Mouse (Mus musculus) retina, adult 2 months (tissue): Measurements from ENCODE around the gene Poldip2.
A peak's percentile ranks its signal among the peaks of the same experiment; 100 is the strongest.

Experiments
- DNase-seq: peaks from one replicate; pipeline ENCODE4 v3.0.0-alpha.2; 2012; ENCODE audit warnings: low read depth, low spot score

Poldip2 gene

DNA sequence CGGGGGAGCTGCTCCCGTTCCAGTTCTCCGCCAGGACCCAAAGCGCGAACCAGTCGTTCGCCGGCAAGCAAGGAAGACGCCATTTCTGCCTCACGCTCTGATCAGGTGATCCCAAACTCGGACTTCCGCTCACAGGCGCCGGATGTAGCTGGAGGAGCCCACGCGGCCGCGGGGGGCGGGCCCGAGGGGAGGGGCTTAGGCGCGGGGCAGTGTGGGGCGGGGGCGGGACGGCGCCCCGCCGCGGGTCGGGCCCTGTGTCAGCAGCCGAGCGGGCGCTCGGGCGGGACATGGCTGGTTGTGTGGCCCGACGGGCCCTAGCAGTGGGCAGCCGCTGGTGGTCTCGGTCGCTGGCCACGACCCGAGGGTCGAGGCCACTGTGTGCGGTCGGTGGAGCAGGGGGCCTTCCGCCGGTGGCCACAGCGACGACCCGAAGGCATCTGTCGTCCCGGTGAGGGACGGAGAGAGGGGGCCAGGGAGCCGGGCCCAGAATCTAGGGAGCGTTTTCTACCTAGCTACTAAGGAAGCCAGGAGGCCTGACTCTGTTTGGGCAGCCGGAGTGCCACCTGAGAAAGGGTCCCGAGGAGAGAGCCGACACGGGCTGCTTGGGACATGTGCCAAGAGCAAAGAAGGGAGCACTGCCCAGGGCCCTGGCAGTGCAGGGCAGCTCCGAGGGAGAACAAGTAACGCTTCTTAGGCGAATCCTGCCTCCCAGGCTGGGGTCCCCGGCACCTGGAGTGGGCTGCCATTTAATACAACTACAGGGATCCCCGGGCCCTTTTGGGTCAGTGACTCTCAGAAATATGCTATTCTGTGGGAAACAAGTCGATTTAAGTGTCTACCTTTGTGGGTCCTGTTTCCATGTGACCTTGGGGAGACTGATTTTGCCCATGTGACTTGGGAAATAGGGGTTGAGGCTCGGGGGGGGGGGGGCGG, at the start of gene Poldip2, which contains the start of gene Tmem199:
Gene Poldip2, plus strand, starts transcription at position 169 of the 933 bp plus-strand sequence.
Gene Tmem199, minus strand, starts transcription at position 148 of the 933 bp plus-strand sequence.
- peak; percentile 88 for DNase-seq

DNA sequence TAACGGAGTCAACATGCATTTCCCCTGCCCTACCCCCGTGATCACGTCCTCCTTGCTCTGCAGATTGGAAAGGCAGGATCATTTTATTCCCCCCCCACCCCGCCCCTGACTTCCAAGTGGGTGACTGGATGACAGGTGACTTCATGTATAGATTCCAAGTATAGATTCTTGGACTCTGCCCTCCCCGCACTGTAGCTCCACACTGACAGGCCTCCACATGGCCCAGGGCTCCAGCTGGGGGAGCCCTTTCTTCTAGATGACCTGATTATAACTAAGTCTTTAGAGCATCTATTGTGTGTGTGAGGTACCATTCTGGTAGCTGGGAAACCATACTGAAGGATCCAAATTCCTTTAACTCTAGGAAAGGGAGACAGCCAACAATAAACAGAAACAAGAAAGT, 49.3 kb upstream of the Poldip2 start:
- DNase-seq, result no peak

DNA sequence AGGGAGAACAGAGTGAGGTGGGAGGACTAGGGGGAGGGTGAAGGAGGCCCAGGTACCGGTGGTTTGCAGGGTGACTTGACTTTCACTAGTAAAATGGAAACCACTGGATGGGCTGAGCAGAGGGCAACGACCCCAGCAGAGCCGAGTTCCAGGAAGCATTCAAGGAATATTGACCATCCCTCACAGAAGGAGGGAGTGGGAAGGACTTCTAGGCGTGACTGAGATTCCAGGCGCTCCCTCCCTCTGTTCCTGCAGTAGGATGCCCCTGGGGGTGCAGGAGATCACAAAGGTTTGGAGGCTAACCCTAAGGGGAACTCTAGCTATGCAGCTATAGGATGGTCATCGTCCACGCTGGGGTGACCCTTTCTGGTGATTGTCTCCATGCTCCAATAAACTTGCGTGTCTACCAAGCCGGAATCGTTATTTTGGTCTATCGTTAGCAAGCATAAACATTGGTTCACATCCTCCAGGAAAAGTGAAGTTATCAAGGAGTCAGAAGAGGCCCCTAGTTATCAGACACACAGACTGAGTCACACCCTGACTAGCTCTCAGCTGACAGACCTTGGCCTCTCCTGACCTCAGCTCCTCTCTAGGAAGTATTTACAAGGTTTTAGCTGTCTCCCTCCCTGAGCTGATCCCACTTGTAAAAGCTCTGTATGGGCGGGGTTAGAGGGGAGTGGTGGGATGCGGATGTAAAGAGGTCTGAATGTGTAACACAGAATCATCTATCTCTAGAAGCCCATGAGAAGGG, 48.5 kb upstream of the Poldip2 start:
- DNase-seq, result no peak

DNA sequence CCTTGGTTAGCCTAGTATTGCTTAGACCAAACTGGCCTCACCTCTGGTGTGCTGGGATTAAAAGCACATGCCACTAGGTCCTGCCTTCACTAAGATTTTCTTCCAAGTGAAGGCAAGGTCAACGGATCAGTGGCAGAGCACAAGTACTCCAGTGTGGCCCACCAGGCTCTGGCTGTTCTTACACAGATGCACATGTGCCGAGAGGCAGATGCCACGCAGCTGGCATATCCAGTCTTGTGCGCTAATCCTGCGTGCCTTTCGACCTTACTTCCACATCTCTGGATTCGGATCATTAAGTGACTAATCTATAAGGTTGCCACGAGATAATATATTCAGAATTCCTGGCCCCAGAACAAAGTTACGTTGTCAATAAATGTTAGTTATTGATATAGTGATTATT, 46.9 kb upstream of the Poldip2 start:
- no peak for DNase-seq

DNA sequence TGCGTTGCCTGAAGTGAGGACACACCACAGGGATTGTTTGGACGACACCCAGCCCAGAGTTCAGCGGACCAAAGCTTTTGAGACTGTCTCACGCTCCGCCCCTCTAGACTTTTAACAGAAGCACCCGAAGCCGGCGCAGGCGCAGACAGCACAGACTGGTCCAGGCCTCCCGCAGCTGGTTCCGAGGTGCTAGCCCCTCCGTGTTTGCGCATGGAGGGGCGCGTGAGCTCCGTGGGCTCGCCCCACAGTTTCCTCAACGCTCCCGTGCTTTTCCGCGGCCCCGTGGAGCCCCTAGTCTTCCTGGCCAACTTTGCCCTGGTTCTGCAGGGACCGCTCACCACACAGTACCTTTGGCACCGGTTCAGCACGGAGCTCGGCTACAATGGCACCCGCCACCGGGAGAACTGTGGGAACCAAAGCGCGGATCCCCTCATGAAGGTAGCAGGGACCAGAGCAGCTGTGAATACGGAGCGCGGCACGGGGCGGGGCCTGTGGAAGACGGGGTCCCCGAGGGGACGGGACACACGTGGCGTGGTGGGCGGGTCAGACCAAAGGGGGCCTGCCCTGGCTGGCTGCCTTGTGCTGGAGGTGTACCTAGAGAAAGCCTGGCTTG, 46.3 kb upstream of the Poldip2 start, which contains the start of gene Slc46a1:
Gene Slc46a1, plus strand, starts transcription at position 130 of the 613 bp plus-strand sequence.
- DNase-seq, result no peak

DNA sequence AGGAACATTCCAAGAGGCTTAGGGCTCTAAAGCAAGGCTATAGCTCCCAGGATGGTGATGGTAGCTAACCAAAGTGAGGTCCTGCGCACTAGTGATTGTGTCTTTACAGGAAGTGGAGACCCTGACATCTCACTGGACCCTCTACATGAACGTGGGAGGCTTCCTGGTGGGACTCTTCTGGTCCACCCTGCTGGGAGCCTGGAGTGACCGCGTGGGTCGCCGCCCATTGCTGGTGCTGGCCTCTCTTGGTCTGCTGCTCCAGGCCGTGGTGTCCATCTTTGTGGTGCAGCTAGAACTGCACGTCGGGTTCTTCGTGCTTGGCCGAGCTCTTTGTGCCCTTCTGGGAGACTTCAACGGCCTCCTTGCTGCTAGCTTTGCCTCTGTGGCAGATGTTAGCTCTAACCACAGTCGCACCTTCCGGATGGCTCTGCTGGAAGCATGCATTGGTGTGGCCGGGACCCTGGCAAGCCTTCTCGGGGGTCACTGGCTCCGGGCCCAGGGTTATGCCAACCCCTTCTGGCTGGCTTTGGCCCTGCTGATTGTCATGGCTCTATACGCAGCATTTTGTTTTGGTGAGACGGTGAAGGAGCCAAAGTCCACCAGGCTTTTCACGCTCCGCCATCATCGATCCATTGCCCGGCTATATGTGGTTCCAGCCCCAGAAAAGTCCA, 45.6 kb upstream of the Poldip2 start:
- DNase-seq, result no peak

DNA sequence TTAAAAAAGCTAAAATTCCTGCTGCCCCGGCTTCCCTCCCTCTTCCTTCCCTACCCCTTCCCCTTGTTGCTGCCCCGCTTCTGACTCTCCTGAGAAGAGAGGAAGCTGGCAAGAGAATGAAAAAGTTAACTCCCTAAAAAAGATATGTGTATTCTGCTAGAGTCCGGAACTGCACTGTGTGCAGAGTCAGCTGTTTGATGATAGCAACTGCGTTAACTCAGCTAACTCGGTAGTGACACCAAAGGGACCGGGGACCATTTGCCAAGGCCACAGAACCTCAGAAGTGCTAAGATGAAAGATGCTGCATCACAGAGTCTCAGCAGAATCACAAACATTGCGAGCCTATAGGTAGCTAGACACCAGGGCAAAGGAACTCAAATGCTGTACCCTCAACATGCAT, 44.5 kb upstream of the Poldip2 start:
- no peak for DNase-seq

DNA sequence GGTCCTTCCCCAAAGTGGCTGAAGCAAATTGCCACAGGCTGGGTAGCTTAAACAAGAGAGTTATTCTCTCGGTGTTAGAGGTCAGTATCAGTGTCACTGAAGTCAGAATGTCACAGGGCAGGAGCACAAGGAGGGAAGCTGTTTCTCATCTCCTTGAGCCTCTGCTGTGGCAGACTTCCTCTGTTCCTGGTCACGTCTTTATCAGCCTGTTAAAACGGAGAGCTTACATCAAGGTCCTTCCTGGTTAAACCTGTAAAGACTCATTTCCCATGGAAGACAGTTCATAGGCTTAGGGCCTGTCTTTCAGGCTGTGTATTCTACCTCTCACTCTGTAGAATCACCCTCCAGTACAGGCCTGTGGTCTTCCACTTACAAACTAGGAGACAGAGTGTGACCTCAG, 44.1 kb upstream of the Poldip2 start:
- no peak for DNase-seq

DNA sequence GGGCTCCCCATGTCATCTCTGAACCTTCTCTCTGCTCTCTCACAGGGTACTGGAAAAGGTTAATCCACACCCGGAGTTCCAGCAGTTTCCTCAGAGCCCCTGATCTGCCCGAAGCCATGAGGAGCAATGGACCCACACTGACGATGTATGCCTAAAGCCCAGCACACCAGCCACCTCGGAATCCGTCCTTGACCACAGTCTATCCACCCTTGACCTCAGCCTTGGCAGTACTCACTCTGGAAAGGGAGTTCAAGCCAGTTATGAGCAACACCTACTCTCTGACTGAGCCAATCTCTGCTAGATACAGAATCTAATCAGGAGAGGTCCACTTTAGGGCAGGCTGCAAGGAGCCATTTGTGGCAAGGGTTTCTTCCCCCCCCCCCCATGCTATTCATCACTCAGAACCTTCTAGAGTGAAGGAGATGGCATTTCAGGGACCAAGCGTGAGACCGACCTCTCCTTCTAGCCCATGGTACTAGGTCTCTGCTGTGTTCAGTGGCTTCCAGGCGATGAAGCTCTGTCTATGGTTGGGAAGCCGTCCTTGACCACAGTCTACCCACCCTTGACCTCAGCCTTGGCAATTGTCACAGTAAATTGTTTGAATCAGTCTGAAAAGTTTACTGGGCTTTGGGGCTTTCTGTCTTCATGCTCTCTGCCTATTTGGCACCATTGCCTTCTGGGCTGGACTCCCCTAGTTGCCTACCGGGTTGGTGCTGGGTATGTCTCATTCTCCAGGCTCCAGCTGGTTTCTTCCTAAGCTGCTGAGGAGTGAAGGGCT, 40.5 kb upstream of the Poldip2 start:
- no peak for DNase-seq

DNA sequence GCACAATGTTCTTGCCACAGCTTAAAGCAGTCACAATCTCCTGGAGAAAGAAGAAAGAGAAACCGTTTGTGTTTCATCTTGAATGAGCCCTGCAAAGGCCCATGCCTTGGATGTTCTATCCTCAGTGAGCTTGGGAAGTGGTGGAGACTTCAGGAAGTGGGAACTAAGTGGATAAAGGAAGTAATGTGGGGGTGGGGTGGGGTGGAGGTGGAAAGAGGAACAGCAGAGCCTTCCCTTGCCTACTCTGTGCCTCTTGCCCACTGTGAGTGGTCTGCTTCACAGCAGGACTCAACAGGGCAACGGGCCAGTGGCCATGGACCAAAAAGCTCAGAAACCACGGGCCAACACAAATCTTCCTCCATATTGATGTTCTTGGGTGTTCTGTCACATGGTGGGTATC, 36.7 kb upstream of the Poldip2 start:
- DNase-seq, result no peak

DNA sequence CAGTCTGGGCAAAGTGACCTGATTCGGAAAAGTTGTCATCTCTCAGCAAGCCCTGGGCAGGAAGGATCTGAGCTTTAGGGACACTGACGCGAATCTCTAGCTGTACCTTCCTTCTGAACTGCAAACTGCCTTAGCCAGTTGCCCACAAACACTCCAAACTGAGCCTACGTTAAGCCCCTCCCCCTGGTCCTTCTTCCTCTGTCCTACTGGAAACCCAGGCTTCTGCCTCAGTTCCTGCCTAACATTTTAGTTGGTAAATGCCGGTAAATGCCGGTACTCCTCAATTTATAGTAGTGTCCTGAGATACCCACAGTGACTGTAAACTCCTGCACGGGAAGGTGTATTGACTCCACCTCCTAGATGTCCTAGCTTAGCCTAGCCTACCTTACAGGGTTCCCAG, 28.4 kb upstream of the Poldip2 start:
- no peak for DNase-seq

DNA sequence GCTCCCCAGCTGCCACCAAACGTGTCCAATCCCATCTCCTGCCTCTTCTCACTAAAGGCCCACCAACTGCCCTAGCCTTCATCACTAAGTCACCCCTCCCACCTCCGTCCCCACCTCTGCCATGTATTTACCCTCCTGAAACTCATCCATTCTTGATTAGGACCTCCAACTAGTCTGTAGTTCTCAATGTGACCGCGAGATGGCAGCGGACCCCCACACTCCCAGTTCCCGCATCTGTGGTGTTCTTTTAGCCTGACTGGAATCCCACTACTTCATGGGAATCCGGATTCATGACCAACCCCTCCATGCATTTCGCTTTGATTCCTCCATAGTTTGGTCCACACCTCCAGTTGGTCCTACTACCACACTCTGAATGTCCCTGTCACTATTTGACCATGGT, 23.8 kb upstream of the Poldip2 start:
- no peak for DNase-seq

DNA sequence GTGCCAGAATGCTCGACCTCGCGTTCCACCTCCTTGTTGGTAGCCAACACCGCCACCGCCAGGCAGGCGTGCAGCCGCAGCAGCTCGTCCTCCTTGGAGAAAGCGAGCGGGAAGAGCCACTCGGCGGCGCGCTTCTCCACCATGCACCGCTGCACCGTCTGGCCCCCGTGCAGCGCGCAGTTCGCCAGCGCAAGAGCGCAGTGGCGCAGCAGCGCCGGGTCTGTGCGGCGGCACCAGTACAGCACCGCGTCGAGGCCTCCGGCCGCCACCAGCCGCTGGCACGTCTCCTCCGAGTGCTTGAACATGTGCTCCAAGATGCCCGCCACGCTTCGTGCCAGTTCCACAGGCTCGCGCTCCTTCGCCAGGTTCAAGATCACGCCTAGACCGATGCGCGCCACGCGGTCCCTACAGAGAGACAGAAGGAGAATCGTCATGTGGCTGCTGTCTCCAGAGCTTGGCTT, 21.2 kb upstream of the Poldip2 start:
- DNase-seq, result no peak

DNA sequence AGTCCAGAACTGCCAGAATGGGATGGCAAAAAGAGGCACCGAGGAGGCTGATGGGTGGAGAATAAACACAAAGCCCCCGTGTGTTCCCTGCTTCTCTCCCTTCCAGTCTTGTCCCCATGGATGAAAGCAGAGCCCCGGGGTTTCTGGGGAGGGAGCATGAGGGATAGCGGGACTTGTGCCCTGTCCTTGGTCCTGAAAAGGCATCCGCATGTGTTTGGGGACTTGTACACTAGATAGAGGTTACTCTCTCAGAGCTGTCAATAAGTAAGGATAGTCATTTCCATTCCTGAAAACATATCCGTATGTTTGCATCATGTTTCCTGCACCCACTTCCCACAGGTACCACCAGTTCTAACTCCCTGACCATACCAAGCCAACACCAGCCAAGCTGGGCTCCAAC, 16.1 kb upstream of the Poldip2 start:
- no peak for DNase-seq

DNA sequence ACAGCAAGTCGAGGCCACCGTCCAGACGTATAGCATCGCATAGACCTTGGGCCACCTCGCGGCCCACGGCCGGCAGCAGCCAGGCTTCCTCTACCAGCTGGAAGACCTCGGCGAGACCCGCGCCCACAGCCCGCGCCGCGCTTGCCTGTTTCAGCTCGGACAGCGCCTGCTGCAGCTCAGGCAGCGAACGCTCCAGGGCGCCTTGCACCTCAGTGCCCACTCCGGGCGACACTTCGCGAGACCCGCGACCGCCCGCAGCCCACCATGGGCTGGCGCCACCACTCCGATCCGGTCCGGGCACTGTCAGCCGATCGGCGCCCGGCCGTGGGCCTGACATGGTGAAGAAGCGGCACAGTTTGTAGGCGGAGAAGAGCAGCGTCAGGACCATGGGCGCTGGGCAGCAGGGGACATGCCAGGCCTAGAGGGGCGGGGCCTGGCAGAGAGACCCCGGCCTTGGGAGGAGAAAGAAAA, 14.9 kb upstream of the Poldip2 start:
- no peak for DNase-seq

DNA sequence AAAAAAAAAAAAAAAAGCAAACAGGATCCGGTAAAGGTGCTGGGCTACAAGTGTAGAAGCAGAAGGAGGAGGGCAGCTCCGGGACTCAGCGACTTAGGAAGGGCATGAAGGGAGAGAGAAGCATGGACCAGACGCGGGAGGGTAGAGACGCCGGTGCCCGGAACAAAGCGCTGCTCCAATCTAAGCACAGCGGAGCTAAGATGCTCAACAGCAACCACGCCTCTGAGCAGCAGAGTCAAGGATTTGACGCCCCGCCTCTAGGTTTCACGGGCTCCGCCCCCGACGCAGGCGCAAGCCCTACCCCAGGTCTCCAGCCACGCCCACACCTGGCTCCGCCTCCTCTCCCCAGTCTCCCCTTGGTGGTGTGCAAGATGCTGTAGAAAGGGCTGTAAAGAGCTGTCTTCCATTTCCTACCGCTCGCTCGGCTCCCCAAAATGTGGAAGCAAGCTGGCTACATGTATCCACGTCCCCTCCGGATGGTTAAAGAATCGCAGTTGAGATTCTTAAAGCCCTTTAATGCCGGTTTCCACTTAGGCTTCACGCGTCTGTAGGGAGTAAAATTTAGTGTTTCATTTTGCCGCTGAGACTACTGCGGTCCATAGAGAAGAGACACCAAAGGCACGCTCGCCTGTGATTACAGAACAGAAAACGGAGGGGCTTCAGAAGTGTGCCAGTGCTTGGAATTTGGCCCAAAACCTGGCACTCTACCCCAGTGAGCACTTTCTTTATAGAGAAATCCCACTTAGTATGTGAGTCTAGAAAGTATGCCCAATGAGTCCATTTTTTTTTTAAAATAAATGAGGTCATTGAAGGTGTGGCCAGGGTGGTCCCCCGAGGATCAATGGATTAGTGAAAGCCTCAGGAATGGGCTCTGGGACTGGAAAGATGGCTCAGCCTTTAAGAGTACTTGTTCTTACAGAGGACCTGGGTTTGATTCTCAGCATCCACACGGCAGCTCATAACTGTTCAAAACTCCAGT, 14.2 kb upstream of the Poldip2 start, which contains the start of gene Sarm1:
Gene Sarm1, minus strand, starts transcription at position 211 of the 979 bp plus-strand sequence.
- peak; percentile 94 for DNase-seq

DNA sequence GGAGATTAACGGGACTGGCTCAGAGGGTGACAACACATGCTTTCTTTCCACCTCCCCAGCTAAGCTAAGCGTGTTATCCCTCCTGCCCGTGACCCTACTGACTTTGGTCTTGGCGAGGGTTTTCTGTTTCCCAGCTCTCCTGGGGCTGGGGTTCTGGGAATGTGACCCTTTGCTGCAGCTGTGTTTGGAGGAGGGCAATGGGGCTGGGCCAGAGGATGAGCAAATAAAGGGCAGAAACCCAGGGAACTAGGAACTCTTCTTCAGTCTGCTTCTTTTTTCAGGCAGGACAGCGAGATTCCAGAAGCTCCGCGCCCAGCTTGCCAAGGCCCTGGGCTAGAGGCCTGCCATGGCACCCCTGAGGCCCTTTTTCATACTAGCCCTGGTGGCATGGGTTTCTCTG, 13.0 kb upstream of the Poldip2 start, which contains the start of gene Vtn:
Gene Vtn, plus strand, starts transcription at position 88 of the 400 bp plus-strand sequence.
- peak; percentile 84 for DNase-seq

DNA sequence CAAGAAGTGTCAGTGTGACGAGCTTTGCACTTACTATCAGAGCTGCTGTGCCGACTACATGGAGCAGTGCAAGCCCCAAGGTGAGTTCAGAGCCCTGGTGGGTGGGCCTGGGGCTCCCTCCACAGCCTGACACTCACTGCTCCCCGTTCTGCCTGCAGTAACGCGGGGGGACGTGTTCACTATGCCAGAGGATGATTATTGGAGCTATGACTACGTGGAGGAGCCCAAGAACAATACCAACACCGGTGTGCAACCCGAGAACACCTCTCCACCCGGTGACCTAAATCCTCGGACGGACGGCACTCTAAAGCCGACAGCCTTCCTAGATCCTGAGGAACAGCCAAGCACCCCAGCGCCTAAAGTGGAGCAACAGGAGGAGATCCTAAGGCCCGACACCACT, 12.4 kb upstream of the Poldip2 start:
- DNase-seq, result peak; percentile 47

DNA sequence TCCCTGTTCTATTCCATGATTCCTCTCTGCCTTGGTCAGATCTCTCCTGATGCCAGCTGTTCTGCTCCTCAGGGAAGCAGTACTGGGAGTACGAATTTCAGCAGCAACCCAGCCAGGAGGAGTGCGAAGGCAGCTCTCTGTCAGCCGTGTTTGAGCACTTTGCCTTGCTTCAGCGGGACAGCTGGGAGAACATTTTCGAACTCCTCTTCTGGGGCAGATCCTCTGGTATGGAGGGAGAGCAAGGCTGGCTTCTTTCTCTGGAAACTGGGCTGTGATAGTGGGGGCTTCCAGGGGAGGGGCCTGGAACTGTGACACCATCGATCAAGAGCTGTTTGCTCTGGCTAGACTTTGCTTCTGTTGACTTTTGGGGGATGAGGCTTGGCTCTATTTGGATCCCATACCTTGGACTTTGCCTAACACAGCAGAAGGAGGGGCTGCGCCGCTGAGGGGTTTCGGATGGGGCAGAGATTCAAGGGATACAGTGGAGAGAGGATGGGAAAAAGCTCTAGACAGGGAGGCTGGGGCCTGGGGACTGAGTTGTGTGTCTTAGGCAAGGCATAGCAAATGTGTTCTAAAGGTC, 11.3 kb upstream of the Poldip2 start:
- no peak for DNase-seq
